Mouse (Mus musculus) left cerebral cortex, adult 11 months (tissue): Measurements from ENCODE around the gene Itpr1.

Source experiments
- DNase-seq: peaks from one replicate; pipeline ENCODE4 v3.0.0; 2022; ENCODE audit warnings: low spot score

The Itpr1 gene

DNA sequence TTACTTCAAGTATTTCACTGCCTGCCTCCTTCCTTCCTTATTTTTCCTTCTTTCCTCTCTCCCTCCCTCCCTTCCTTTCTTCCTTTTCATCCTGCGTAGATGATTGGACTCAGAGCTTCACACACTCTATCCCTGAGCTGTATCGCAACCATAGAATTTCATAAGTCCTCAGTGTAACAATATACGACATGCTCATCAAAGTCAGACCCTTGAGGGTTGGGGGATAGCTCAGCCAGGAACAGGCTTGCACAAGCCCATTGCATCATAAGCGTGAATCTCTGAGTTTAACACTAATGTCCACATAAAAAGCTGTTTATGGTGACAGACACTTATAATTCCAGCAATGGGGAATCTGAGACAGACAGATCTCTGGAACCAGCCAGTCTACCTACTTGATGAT lies 385.8 kb downstream of the Itpr1 start:
- no peak for DNase-seq

DNA sequence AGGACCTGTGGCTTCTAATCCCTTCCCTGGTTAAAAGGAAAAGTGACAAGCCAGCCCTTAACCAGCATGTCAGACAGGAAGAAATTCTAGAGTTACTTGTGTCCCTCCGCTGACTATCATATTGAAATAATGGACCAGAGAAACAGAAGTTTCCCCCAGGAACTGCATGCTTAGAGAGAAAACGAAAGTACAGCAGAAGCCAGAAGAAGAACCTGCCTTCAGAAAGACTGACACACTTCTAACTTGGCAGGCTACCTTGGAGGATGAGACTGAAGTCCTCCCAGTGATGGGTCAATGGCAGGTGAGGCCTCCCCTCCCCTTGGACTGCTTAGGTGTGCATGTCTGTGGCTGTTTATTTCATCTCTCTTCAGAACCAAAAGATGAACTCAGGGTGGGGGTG lies 386.4 kb downstream of the Itpr1 start:
- no peak for DNase-seq
